Mouse (Mus musculus) embryo, embryonic 11 days (tissue): ENCODE data around the gene Tgfb2.

Experiments
- DNase-seq: peaks from one replicate; pipeline ENCODE4 v3.0.0-alpha.2; 2015

Gene Tgfb2

DNA sequence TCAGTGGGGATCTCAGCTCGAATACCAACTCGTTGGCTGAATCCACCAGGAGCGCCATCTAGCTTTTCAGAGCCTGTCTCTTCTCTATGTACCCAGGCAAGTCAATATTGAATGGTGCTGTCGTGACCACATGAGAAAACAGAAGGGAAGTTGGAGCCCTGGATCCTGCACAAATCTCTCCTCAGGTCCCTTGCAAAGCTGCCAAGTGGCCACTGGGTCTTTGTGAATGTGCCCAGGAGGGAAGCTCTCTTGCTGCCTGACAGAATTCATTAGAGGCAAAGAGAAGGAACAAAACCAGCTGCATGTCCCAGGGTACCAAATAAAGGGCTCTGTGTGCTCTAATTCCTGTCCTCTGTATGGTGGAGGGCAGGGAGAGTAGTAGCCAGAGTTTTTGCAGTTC lies 50.7 kb downstream of the Tgfb2 start:
- DNase-seq: no peak

DNA sequence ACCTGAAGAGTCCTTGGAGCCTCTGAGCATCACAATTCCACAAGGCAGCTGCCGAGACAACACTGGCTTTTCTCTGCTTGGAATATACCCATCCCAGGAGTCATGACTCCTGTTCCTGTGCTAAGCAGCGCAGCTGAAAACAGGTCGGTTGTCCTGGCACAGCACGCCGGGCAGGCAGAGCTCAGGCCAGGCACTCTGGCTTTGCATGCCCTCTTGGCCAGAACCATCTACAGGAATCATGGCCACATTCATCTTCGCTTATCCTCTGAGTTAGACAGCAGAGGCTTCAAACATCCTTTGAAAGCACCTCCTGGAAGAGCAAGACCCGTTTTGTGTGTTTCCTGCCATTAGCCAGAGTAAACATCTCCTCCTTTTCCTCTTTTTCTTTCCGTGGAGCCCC lies 53.6 kb downstream of the Tgfb2 start:
- no peak for DNase-seq

DNA sequence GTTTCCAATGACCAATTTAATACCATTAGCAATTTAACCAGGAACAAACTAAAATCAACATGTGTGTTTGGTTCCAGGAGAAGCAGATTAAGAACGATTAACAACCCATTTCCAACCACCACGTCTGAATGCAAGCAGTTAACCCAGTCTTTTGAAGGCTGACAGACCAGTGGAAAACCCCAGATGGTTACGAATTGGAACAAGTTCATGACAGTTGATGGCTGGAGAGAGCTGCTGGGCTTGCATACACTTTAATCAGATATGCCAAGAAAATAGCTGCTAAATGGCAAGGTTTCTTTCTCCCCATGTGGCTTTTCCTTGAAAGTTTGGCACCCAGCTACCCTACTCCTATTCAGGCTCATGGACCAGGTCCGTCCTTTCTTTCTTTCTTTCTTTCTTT lies 55.8 kb downstream of the Tgfb2 start:
- DNase-seq: no peak

DNA sequence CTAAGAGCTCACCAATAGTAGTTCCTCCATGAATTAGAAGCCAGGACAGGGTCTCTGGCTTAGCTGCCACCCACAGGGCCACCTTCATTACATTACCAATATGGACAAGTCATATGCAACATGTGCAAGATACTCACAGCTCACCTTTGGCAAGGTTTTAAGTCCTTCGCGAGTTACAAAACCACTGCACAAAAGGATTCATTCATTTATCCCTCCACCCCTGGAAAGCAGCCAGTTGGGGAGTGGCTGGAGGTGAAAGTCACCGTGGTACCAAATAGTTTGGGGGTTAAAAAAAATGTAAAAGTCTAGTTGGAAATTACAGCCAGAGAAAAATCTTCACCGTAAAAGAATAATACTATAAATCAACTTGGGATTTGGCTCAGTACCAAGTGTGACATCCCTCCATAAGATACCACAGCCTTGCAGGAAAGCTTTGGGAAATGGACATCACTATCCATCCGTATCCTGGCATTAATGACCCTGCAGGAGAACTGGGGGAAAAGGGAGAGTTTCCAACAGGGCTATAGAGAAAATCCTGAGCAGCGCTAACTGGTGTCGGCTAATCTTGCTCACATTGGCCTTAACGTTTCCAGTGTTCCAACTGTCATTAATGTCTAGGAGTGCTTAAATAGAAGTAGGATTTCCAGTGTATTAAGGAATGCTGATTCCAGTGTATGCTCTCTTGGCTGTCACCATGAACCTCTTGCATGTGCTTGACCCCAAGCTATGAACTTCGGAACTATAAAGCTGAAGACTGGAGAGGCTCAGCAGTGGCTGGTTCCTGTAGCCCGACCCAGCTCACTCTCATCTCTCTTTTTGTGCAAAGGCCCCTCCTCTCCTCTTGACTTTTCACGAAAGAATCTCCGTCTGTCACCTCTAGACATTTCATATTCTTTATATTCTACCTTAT lies 68.2 kb downstream of the Tgfb2 start:
- DNase-seq: no peak

DNA sequence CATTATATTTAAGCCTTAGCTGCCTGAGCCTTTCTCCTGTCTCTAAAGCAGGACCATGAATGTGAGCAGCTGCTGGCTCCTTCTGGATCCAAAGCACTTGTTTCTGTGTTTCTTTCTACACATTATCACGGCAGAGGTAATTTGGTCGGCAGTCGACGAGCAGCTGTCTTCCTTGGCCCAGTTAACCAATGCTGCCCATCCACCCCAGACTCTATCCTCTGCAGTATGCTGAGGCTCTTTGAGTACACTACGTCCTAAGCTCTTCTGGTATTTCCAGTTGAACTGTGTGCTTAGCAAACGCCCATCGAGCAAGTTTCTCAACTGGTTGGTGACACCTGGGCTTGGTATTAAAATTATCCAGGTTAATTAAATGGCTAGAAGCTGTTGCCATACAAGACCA lies 70.7 kb downstream of the Tgfb2 start:
- no peak for DNase-seq

DNA sequence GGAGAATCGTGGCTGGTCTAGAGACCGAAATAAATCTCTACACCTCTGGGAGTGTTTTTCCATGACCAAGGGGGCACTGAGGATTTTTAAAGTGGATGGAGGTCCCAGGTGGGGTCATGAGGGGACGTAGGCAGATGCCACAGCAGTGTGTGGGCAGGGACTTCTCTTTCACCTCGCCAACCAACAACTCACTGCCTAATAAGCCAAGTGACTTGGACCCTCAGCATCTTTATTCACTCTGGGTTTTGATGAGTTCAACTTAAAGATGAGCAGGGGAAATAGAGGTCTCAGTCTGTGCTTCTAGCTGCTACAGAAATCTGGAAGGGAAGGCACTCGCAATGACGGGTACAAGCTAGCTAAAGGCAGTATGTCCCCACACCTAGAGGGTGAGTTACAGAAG lies 74.3 kb downstream of the Tgfb2 start:
- DNase-seq: no peak

DNA sequence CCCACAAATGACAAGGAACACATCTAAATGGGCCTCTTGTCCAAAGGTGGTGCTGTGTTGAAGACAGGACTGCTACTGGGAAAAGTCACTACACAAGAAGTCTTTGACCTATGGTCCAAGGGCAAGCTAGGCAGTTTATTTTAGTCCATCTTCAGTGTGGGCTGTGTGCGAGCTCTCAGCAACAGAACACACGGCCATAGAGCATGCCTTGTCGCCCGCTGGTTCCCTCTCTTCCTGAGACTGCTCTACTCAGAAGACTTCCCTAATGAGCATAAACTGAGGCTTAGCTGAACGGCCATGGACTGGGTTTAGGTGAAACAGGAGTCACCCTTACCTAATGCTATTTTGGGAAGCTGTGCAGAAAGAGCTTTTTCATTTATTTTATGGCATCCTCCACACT lies 74.8 kb downstream of the Tgfb2 start:
- DNase-seq: no peak

DNA sequence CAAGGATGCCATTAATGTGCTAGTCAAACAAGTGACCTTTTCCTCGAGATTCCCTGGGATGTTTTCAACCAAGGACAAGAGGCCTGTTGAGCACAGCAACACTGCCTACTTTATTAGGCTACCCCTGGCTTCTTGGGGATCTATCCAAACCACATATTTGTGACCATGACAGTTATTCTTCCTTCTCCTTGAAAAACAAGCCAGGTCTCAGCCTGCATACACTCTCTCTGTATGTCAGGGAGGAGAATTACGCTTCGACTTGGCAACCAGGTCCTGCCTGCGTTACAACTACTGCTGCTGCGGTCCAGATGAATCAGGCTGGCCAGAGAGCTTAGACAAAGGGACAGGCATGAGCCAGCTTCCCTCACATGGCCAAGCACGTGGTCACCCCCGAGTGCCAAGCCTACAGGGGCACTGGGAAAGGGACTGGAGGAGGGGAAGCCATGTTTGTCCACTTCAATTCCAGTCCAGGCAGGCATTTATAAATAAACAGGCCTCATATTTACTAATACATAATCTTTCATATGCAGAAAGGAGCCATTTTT lies 78.3 kb downstream of the Tgfb2 start:
- no peak for DNase-seq

DNA sequence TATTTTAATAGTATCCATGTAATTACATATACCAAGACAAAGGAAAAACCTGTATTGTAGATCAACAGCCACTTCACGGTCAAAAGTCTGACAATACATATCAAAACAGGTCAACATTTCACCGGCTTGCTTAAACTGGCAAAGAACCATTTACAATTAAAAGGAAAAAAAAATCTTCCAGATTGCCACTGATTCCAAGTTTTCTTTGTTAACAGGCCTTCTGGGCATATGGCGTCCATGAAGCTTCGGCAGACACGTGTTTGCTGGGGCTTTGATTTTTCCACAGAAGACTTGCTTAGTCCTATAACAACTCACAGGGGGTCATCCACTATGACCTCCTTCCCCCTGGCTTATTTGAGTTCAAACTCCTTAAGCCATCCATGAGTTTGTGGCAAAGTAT lies 81.3 kb downstream of the Tgfb2 start:
- DNase-seq: no peak

DNA sequence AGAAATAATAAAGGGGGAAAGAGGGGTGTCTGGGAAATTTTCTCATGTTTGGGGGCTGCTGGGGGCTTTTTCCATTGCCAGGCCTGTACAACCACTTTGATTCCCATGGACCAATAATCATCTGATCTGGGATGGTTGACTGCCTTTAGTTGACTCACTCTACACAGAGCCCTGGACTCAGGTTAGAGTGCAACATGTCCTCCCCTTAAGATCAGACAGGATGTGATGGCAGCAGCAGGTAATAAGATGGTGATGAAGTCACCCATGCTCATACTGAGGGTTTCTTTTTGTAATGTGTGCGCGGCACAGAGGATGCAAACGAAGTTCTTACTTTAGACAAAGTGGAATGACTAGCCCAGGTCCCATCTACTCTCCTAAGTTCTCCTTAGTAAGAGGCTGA lies 84.0 kb downstream of the Tgfb2 start:
- no peak for DNase-seq

DNA sequence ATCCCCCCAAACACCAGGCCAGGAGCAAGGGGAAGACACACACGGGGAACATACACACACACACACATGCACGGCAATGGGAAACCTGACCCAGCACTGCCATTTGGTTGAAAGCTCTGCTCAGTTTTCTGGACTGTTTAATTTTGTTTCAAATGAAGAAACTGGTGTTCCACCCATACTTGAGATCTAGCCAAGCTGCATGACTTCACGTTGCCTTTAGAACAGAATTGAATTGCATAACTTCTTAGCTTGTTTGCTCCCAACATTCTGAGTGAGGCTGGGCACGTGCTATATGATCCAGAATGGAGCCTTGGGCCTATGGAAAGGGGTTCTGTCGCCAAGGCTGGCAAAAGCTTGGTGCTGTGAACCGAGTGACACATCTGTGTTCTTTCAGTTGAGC lies 87.5 kb downstream of the Tgfb2 start:
- DNase-seq: no peak

DNA sequence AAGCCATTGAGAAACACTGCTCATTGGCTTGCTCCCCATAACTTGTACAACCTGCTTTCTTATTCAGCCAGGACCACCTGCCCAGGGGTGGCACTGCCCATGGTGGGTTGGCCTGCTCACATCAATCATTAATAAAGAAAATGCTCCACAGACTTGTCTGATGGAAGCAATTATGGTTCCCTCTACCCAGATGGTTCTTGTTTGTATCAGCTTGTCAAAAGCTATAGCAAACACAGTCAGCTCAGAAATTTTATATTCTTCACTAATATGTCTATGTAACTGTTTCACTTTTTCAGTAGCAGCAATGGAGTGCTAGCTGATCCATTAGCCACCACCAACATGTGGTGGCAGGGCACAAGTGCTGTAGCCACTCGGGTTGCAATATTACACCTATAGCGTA lies 94.4 kb downstream of the Tgfb2 start:
- DNase-seq: no peak

DNA sequence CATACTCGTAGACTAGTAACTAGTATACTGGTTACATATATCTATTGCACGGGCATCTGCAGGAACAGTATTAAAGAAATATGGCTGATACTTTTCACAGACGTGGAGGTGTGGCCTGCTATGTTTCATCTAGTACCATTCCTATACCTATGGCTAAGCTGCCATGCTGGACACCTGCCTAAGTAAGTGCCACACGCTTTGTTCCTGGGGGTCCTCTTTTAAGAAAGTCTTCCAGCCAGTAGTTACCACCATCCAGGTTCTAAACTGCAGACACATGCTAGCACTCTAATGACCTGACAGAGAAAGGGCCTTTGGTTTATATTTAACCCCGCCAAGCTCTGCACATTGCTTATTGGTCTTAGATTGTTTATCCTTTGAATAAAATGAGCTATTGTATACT lies 95.3 kb downstream of the Tgfb2 start:
- DNase-seq: no peak

DNA sequence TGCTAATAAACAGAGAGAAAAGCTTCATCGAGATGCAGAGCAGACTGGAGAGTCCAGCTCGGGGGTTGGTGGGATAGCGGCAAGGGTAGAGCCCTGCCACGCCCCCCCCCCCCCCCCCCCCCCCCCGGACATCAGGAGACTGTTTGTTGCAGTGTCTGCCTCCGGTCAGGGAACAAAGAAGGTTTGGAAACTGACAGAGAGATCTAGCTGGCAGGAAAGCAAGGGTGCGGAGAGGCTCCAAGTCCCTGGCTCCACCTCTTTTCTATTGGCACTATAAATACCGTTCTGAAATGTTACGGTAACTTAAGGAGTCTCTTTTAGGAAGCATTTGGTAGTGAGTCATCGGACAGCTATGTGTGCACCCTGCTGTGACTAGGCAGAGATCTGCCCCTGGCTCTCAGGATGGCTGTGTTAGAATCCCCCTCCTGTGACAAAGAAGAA lies 96.0 kb downstream of the Tgfb2 start:
- DNase-seq: peak; percentile 57

DNA sequence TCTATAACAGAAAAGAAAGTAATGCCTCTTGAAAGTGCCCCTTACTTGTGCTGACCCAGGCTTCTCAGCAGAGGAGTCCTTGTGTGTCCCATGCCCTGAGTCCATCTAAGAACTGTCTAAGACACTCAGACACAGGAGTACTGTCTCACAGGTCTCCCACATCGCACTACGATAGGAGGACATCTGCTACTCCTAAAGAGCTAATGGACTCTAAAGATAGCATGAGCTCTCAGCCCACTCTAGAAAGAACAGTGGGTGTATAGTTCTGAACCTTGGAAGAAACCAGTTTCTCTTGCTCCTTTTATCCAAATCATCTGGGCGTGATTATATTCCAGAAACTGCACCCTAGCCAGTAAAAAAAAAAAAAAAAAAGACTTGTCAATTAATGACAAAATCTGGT lies 97.7 kb downstream of the Tgfb2 start:
- no peak for DNase-seq

DNA sequence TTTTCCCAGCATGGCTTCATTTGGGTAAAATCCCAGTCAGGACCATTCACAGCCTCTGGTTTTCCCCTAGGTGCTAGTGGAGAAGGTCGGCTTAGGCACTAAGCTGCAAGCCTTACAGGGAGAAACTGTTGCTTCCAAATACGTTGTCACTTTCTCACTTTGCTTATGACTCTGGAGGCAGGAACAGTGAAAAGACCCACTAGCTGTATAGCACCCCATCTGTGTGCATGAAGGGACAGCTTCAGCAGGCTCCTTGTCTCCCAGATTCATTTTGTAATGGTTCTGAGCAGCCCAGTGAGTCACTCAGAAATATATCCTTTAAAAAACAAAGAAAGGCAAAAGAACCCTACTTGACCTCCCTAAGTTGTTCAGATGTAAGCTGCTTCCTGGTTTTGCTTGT lies 100.2 kb downstream of the Tgfb2 start:
- no peak for DNase-seq

DNA sequence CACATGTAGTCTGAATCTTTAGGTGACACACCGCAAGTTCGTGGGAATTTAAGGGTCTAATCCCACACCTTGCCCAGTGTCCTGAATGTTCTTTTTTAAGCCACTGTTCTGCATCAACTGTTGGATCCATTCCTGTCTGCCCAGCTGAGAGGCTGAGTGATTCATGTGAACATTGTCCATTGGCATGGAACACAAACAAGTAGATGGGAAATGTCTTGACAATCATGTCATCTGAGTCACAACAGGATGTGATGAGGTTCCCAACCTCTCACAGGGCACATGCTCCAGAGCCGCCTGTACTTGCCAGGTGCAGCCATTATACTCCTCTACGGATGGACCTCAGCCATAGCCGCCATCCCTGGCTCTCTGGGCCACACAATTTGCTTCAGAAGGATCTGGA lies 101.7 kb downstream of the Tgfb2 start:
- DNase-seq: no peak

DNA sequence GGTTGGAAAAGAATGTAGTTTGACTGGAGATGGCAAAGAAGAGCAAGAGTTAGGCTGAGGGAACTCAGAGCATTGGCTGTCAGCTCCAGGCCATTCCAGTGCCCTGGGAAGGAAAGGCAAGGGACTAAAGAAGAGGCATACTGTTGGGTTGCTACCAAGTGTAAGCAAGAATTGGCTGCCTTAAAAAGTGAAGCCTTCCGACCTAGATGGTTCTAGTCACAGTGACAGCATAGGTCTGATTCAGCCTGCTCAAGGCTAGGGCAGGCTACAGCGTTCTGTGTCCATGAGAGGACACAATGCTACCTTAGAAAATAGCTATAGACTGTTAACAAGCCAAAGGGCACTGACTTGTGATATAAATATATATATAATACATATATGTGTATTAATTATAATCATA lies 117.6 kb downstream of the Tgfb2 start:
- no peak for DNase-seq

DNA sequence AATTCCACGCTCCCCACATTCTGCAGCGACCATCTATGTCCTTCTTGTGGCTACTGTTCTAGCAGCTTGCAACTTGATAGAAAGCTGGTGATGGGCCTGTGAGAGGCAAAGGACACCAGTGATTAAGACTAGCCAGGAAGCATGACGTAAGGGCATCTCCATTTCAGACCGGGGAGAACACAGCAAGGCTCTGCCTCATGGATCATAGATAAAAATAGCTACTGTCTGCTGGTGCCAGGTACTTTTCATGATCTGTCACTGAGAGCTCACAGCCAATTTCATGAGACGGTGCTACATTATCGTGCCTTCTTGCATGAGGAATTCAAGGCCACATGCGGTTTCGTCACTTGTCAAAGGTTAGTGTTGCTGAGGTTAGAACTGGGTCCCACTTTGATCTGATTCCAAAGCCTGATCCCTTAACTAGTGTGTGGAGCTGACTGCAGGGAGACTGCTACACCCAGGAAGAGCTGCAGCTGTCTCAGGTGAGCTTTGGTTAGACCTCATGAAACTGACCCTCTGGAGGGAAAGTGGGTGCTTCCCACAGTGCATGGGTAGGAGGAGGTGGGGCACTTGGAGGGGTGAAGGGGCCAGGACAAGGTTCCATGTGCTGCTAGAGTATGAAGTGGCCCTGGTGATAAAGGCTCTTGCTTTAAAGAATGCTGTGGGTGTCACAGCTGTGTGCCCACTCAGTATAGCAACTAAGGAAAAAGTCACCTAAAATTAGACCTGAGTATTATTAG lies 118.6 kb downstream of the Tgfb2 start:
- no peak for DNase-seq

DNA sequence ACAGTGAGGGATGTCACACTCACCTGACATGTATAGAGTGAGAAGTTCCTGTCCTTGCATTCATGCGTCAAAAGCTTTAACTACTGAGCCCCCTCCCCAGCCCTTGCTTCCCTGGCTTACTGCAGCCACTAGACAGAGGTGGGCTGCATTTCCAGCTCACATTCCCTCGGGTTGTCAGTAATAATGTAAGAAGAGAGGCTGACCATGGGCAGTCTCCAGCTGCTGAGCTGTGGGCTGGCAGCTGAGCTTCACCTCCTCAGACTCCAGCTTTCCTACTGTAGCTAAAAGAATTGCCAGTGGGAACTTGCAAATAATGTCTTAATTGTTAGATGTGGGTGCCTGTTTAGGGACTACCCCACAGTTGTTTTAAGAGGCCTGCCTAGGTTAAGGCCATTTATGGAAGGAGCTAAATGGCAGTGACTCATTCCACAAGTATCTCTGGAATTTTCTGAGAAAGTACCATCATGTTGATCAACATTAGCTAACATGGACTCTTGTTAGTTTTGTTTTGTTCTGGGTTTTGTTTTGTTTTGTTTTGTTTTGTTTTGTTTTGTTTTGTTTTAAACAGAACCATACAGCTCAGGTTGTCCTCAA lies 120.1 kb downstream of the Tgfb2 start:
- DNase-seq: no peak

DNA sequence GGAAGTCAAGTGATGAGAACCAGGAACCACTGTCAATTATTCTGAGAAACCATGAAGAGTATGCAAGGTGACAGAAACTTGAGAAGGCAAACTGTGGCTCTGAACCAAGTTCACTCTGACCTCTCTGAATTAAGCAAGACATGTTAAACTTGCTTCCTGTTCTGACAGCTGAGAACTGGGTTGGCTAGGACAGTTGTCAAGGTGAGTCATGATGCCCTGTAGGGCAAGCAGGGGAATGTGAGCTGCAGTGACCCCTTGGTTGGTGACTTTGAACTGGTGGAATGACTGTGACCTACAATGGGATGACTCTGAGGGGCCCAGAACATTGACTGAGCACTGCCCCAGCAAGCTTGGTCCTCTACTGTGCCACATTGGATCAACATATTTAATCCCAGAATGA lies 121.9 kb downstream of the Tgfb2 start:
- no peak for DNase-seq

DNA sequence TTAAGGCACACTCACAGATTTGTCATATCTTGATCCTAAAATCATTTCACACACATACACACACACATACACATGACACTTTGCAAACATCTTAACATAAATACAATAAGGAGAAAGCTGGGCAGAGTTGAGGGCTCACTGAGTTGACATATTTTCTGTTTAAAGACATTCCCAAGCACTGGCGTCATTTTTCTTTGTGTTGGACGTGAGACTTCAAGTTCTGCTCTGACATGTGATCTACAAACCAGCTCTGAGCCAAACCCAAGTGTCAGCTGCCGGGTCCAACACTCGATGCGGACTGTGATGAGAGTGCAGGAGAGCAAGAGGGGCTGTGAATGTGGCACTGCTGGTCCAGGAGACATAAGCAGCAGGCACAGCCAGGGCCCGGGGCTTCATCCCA lies 123.7 kb downstream of the Tgfb2 start:
- DNase-seq: no peak

DNA sequence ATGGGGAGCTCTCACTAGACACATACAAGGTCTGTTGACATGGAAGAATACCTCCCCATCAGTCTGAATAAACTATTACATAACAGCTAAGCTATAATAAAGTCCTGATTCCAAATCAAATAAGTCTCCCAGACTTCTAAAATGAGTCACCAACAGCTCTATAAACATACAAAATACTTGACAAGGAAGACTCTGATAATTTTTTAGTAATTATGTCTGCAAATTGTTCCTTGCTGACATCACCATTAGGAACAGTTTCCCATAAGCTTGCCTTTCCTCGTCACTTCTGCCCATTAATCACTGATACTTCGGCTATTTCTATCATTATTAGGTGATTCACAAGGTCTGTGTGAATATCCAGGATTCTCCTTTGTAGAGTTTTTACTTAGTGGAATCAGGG lies 124.1 kb downstream of the Tgfb2 start:
- no peak for DNase-seq

DNA sequence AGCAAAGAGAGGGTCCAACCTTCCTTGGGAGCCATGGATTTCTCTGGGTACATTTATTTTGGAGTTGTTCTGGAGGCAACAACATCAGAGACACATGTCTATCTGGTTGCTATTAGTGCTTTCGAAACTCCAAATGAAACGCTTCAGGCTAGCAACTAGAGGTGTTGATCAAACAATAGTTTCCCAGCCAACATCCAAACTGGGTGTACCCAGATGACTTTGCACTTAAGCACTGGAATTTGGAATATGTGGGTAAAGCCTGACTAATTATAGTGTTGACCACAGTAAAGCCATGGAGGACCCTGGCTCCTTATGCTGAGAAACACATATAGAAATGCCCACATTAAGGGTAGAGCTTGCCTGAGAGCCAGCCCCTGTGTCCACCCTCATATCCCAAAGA lies 124.7 kb downstream of the Tgfb2 start:
- no peak for DNase-seq
